Mouse (Mus musculus): ENCODE measurements around the gene Padi3. TPM values are rescaled to one million over a fixed set of nuclear protein-coding genes. Genes with fewer than 3 reads are reported as not detected.
A peak's percentile ranks its signal among the peaks of the same experiment; 100 is the strongest.

Padi3 gene
- polyA plus RNA-seq, 1 experiment from 2014 or later = 0.08 TPM

- Histone ChIP-seq H3K27ac (ENCODE audit: low read depth, low read length) (no peak overlapping the region), H3K4me1 (ENCODE audit: control insufficient read depth, insufficient read depth, low read length) (peaks cover 15% of the 10 kb centered on the region; the same call in 1 of the 2 replicates), H3K4me3 (ENCODE audit: low read length) (peak overlapping the region; percentile 42), H3K27me3 (ENCODE audit: control insufficient read depth, insufficient read depth, low read length) (no peaks in the 10 kb centered on the region), H3K9ac (ENCODE audit: low read depth, low read length) (peak overlapping the region; percentile 55; the same call in 1 of the 2 replicates), H3K4me2 (replicated peaks; ENCODE audit: low read depth, low read length) (peak overlapping the region; percentile 84), H3K36me3 (ENCODE audit: control insufficient read depth, insufficient read depth, low read length) (no peaks in the 10 kb centered on the region), H3K9me3 (ENCODE audit: control insufficient read depth, low read length) (no peaks in the 10 kb centered on the region)
- 0 out of 2 replicates have a peak, but pooled peaks have one; percentile 11 for ATAC-seq (ENCODE audit: low FRiP score, low TSS enrichment)
- WGBS = 8% methylated on average over 13 of the region's 13 CpGs
Observed at GRCm38 (mm10) chr4:140813358-140814185, 3.1 kb upstream of the Padi3 start.

GRCm38 (mm10) chr4:140812609-140813008, 2.2 kb upstream of the Padi3 start:
- peak overlapping the region; percentile 8; the same call in 1 of the 2 replicates for H3K4me2 ChIP-seq (replicated peaks; ENCODE audit: low read depth, low read length)
- 22% methylated on average over 10 of the region's 14 CpGs for WGBS
- H3K27me3 ChIP-seq (ENCODE audit: control insufficient read depth, insufficient read depth, low read length) = no peaks in the 10 kb centered on the region
- no peak overlapping the region for H3K9ac ChIP-seq (ENCODE audit: low read depth, low read length)
- no peaks in the 10 kb centered on the region for H3K9me3 ChIP-seq (ENCODE audit: control insufficient read depth, low read length)
- no peaks in the 10 kb centered on the region for H3K36me3 ChIP-seq (ENCODE audit: control insufficient read depth, insufficient read depth, low read length)
- H3K4me1 ChIP-seq (ENCODE audit: control insufficient read depth, insufficient read depth, low read length) = peaks cover 15% of the 10 kb centered on the region; the same call in 1 of the 2 replicates
- H3K27ac ChIP-seq (ENCODE audit: low read depth, low read length) = no peak overlapping the region
- ATAC-seq (ENCODE audit: low FRiP score, low TSS enrichment) = no peak
- no peak overlapping the region for H3K4me3 ChIP-seq (ENCODE audit: low read length)

- no peak for ATAC-seq (ENCODE audit: low FRiP score, low TSS enrichment)
- 43% methylated on average over 8 of the region's 8 CpGs for WGBS
- no peak overlapping the region for H3K4me3 ChIP-seq (ENCODE audit: low read length)
- H3K27ac ChIP-seq (ENCODE audit: low read depth, low read length) = no peak overlapping the region
- H3K36me3 ChIP-seq (ENCODE audit: control insufficient read depth, insufficient read depth, low read length) = no peaks in the 10 kb centered on the region
- no peak overlapping the region for H3K4me2 ChIP-seq (replicated peaks; ENCODE audit: low read depth, low read length)
- H3K4me1 ChIP-seq (ENCODE audit: control insufficient read depth, insufficient read depth, low read length) = peaks cover 15% of the 10 kb centered on the region; the same call in 1 of the 2 replicates
- no peaks in the 10 kb centered on the region for H3K9me3 ChIP-seq (ENCODE audit: control insufficient read depth, low read length)
- H3K9ac ChIP-seq (ENCODE audit: low read depth, low read length) = no peak overlapping the region
- H3K27me3 ChIP-seq (ENCODE audit: control insufficient read depth, insufficient read depth, low read length) = no peaks in the 10 kb centered on the region
Observed at GRCm38 (mm10) chr4:140812191-140812590, 1.7 kb upstream of the Padi3 start.

GRCm38 (mm10) chr4:140809118-140809517, 1.3 kb downstream of the Padi3 start:
- Histone ChIP-seq H3K9me3 (ENCODE audit: control insufficient read depth, low read length) (no peaks in the 10 kb centered on the region), H3K27ac (ENCODE audit: low read depth, low read length) (no peak overlapping the region), H3K4me2 (replicated peaks; ENCODE audit: low read depth, low read length) (no peak overlapping the region), H3K4me3 (ENCODE audit: low read length) (no peak overlapping the region), H3K9ac (ENCODE audit: low read depth, low read length) (no peak overlapping the region), H3K36me3 (ENCODE audit: control insufficient read depth, insufficient read depth, low read length) (no peaks in the 10 kb centered on the region), H3K27me3 (ENCODE audit: control insufficient read depth, insufficient read depth, low read length) (no peaks in the 10 kb centered on the region), H3K4me1 (ENCODE audit: control insufficient read depth, insufficient read depth, low read length) (peaks cover 15% of the 10 kb centered on the region; the same call in 1 of the 2 replicates)
- WGBS = 77% methylated on average over 8 of the region's 8 CpGs
- ATAC-seq (ENCODE audit: low FRiP score, low TSS enrichment) = no peak

- no peak overlapping the region for H3K27ac ChIP-seq (ENCODE audit: low read depth, low read length)
- H3K4me1 ChIP-seq (ENCODE audit: control insufficient read depth, insufficient read depth, low read length) = no peaks in the 10 kb centered on the region
- H3K4me3 ChIP-seq (ENCODE audit: low read length) = no peak overlapping the region
- H3K36me3 ChIP-seq (ENCODE audit: control insufficient read depth, insufficient read depth, low read length) = no peaks in the 10 kb centered on the region
- no peak overlapping the region for H3K4me2 ChIP-seq (replicated peaks; ENCODE audit: low read depth, low read length)
- ATAC-seq (ENCODE audit: low FRiP score, low TSS enrichment) = no peak
- H3K9ac ChIP-seq (ENCODE audit: low read depth, low read length) = no peak overlapping the region
- 43% methylated on average over 9 of the region's 9 CpGs for WGBS
- no peaks in the 10 kb centered on the region for H3K9me3 ChIP-seq (ENCODE audit: control insufficient read depth, low read length)
- H3K27me3 ChIP-seq (ENCODE audit: control insufficient read depth, insufficient read depth, low read length) = no peaks in the 10 kb centered on the region
Observed at GRCm38 (mm10) chr4:140804601-140805000, 5.8 kb downstream of the Padi3 start.

- no peak overlapping the region for H3K4me3 ChIP-seq (ENCODE audit: low read length)
- no peaks in the 10 kb centered on the region for H3K36me3 ChIP-seq (ENCODE audit: control insufficient read depth, insufficient read depth, low read length)
- H3K4me2 ChIP-seq (replicated peaks; ENCODE audit: low read depth, low read length) = no peak overlapping the region
- no peak overlapping the region for H3K27ac ChIP-seq (ENCODE audit: low read depth, low read length)
- no peak overlapping the region for H3K9ac ChIP-seq (ENCODE audit: low read depth, low read length)
- no peak for ATAC-seq (ENCODE audit: low FRiP score, low TSS enrichment)
- 76% methylated on average over 3 of the region's 3 CpGs for WGBS
- H3K9me3 ChIP-seq (ENCODE audit: control insufficient read depth, low read length) = no peaks in the 10 kb centered on the region
- H3K4me1 ChIP-seq (ENCODE audit: control insufficient read depth, insufficient read depth, low read length) = no peaks in the 10 kb centered on the region
- no peaks in the 10 kb centered on the region for H3K27me3 ChIP-seq (ENCODE audit: control insufficient read depth, insufficient read depth, low read length)
Observed at GRCm38 (mm10) chr4:140801364-140801763, 9.1 kb downstream of the Padi3 start.

- WGBS = 73% methylated on average over 3 of the region's 3 CpGs
- H3K9ac ChIP-seq (ENCODE audit: low read depth, low read length) = no peak overlapping the region
- no peak overlapping the region for H3K27ac ChIP-seq (ENCODE audit: low read depth, low read length)
- no peaks in the 10 kb centered on the region for H3K36me3 ChIP-seq (ENCODE audit: control insufficient read depth, insufficient read depth, low read length)
- no peaks in the 10 kb centered on the region for H3K9me3 ChIP-seq (ENCODE audit: control insufficient read depth, low read length)
- H3K4me2 ChIP-seq (replicated peaks; ENCODE audit: low read depth, low read length) = no peak overlapping the region
- ATAC-seq (ENCODE audit: low FRiP score, low TSS enrichment) = no peak
- no peak overlapping the region for H3K4me3 ChIP-seq (ENCODE audit: low read length)
- no peaks in the 10 kb centered on the region; the same call in 1 of the 2 replicates for H3K4me1 ChIP-seq (ENCODE audit: control insufficient read depth, insufficient read depth, low read length)
- H3K27me3 ChIP-seq (ENCODE audit: control insufficient read depth, insufficient read depth, low read length) = no peaks in the 10 kb centered on the region
Observed at GRCm38 (mm10) chr4:140796786-140797185, 13.7 kb downstream of the Padi3 start.

- no peak overlapping the region; the same call in 1 of the 2 replicates for H3K9ac ChIP-seq (ENCODE audit: low read depth, low read length)
- no peak for ATAC-seq (ENCODE audit: low FRiP score, low TSS enrichment)
- H3K4me3 ChIP-seq (ENCODE audit: low read length) = no peak overlapping the region
- peaks cover 8% of the 10 kb centered on the region for H3K4me1 ChIP-seq (ENCODE audit: control insufficient read depth, insufficient read depth, low read length)
- no peaks in the 10 kb centered on the region for H3K27me3 ChIP-seq (ENCODE audit: control insufficient read depth, insufficient read depth, low read length)
- H3K9me3 ChIP-seq (ENCODE audit: control insufficient read depth, low read length) = no peaks in the 10 kb centered on the region
- H3K36me3 ChIP-seq (ENCODE audit: control insufficient read depth, insufficient read depth, low read length) = no peaks in the 10 kb centered on the region
- WGBS = 82% methylated on average over 9 of the region's 9 CpGs
- no peak overlapping the region for H3K4me2 ChIP-seq (replicated peaks; ENCODE audit: low read depth, low read length)
- H3K27ac ChIP-seq (ENCODE audit: low read depth, low read length) = no peak overlapping the region
Observed at GRCm38 (mm10) chr4:140794678-140795077, 15.8 kb downstream of the Padi3 start.

- no peaks in the 10 kb centered on the region for H3K27me3 ChIP-seq (ENCODE audit: control insufficient read depth, insufficient read depth, low read length)
- WGBS = 67% methylated on average over 9 of the region's 9 CpGs
- no peak overlapping the region for H3K27ac ChIP-seq (ENCODE audit: low read depth, low read length)
- no peaks in the 10 kb centered on the region for H3K36me3 ChIP-seq (ENCODE audit: control insufficient read depth, insufficient read depth, low read length)
- no peak overlapping the region for H3K9ac ChIP-seq (ENCODE audit: low read depth, low read length)
- ATAC-seq (ENCODE audit: low FRiP score, low TSS enrichment) = no peak
- H3K4me2 ChIP-seq (replicated peaks; ENCODE audit: low read depth, low read length) = no peak overlapping the region
- no peak overlapping the region for H3K4me3 ChIP-seq (ENCODE audit: low read length)
- peaks cover 10% of the 10 kb centered on the region for H3K4me1 ChIP-seq (ENCODE audit: control insufficient read depth, insufficient read depth, low read length)
- H3K9me3 ChIP-seq (ENCODE audit: control insufficient read depth, low read length) = no peaks in the 10 kb centered on the region
Observed at GRCm38 (mm10) chr4:140793795-140794194, 16.7 kb downstream of the Padi3 start.

All from kidney, embryonic 14.5 days (tissue).